8 mouse cellular contexts compared by ENCODE assay signal in genomic region chr11:57467159-57468110, GRCm38 (mm10). TPM values are rescaled to one million over a fixed set of nuclear protein-coding genes. Genes with fewer than 3 reads are reported as not detected.
DNase-seq lines count a peak whose midpoint lies in the region; ATAC-seq lines count a peak whose summit lies in the region.

No protein-coding gene starts in this region.

- H3K36me3 ChIP-seq in midbrain, embryonic 10.5 days, result no peaks in the 10 kb centered on the region

- intact Hi-C loops in left cerebral cortex, postnatal 10 days (cut with DNase I), result loop anchor here (2.0 to 5.0 kb wide), 3 partner anchors 150 to 1337 kb away; no protein-coding TSS in a partner anchor

- H3K4me3 ChIP-seq in midbrain, embryonic 10.5 days, result no peak overlapping the region

- 0 out of 2 replicates have a peak, but pooled peaks cover 10% of the 10 kb centered on the region for H3K4me1 ChIP-seq in midbrain, embryonic 10.5 days

- no peaks in the 10 kb centered on the region for H3K9me3 ChIP-seq in midbrain, embryonic 10.5 days (replicated peaks)

- no peak for ATAC-seq in cerebellum, adult (ENCODE audit: insufficient number of reproducible peaks, low FRiP score, low TSS enrichment)

- no peaks in the 10 kb centered on the region for H3K27me3 ChIP-seq in midbrain, embryonic 10.5 days (ENCODE audit: low read depth, poor library complexity, severe bottlenecking)

- H3K27ac ChIP-seq in midbrain, embryonic 10.5 days (replicated peaks), result peak overlapping the region; percentile 75

- peak; percentile 19 for DNase-seq in cerebellum, adult 11 months
- DNase-seq in cerebellum, postnatal 25 days, result peak; percentile 66 to 77
- DNase-seq in gastrocnemius, postnatal 10 days, result peak; percentile 70
- peak; percentile 77 for DNase-seq in induced T-regulatory cell, adult 2 months (ENCODE audit: low read depth)
- DNase-seq in left cerebral cortex, postnatal 10 days (ENCODE audit: extremely low spot score in 1 of 2, low spot score in 2 of 2), result peak; percentile 55 to 70
- peak; percentile 81 for DNase-seq in midbrain, embryonic 10.5 days (ENCODE audit: low spot score)
- peak; percentile 10 for DNase-seq in skeletal muscle tissue, adult 2 months (ENCODE audit: low read depth, low spot score)

- 58% methylated on average over 23 of the region's 23 CpGs for WGBS in midbrain, embryonic 10.5 days

RNA-seq across cellular contexts. Expression of gene Fam114a2, which starts 51.0 kb away (rescaled TPM):
- total RNA-seq in gastrocnemius, postnatal 10 days (2021), result 10 to 100 TPM; 38.3 to 45.4 TPM
- total RNA-seq in left cerebral cortex, postnatal 10 days (2021), result 10 to 100 TPM; 25.2 to 29.2 TPM
- 71.8 and 81.6 TPM in 2 replicates for polyA plus RNA-seq in midbrain, embryonic 10.5 days (2016; fragmentation: Nextera tagmentation; extraction: Ambion mirVana)

RNA-seq across cellular contexts. Expression of gene Mfap3, which starts 51.0 kb away (rescaled TPM):
- 10 to 100 TPM; 16.1 to 18.4 TPM for total RNA-seq in gastrocnemius, postnatal 10 days (2021)
- 10 to 100 TPM; 35.0 to 35.3 TPM for total RNA-seq in left cerebral cortex, postnatal 10 days (2021)
- polyA plus RNA-seq in midbrain, embryonic 10.5 days (2016; fragmentation: Nextera tagmentation; extraction: Ambion mirVana), result 57.8 and 57.9 TPM in 2 replicates

Comparison
In these comparisons a context has a peak if more than half of its experiments do, and no peak if none do; other contexts are left out.
1. DNase-seq: peak in every context shown above with its lines; median percentile 81 in midbrain, embryonic 10.5 days; 77 in induced T-regulatory cell, adult 2 months; 72 in cerebellum, postnatal 25 days; 70 in gastrocnemius, postnatal 10 days; 62 in left cerebral cortex, postnatal 10 days; 19 in cerebellum, adult 11 months; 10 in skeletal muscle tissue, adult 2 months.